Mouse (Mus musculus): ENCODE measurements around the gene Gm3573.
"Not testable (repeated sequence)": the region's sequence is repeated elsewhere in the genome, so short reads cannot be mapped to it uniquely, and the experiment has no call there.

The Gm3573 gene
- long read RNA-seq, experiment 1 = 0 reads
- long read RNA-seq, experiment 2 = 0 reads

- intact Hi-C loops (cut with DNase I) = not testable (repeated sequence)
Observed at GRCm38 (mm10) chr14:42190691-42191090, at the start of gene Gm3573. Gene Gm3573 (minus strand): TSS chr14:42190791.

- intact Hi-C loops (cut with DNase I) = not testable (repeated sequence)
Observed at GRCm38 (mm10) chr14:42216766-42217537, 26.4 kb upstream of the Gm3573 start.

GRCm38 (mm10) chr14:42183936-42184335, 6.7 kb downstream of the Gm3573 start:
- intact Hi-C loops (cut with DNase I) = not testable (repeated sequence)

- intact Hi-C loops (cut with DNase I) = not testable (repeated sequence)
Observed at GRCm38 (mm10) chr14:42162522-42162921, 28.1 kb downstream of the Gm3573 start, which contains the start of gene Gm17027. Gene Gm17027 (minus strand): TSS chr14:42162622.
